Mouse (Mus musculus) heart, adult 2 months (tissue): Measurements from ENCODE around the gene Ctrc. TPM values are rescaled to one million over a fixed set of nuclear protein-coding genes. Genes with fewer than 3 reads are reported as not detected.

Source experiments
- DNase-seq, 2 experiments: peaks; one replicate each; pipeline ENCODE4 v3.0.0; 2021
- H3K27ac ChIP-seq: fragments of 200-600 bp; 2 replicates; pipeline ENCODE4 v1.8.1; 2022
- H3K27me3 ChIP-seq: fragments of 200-500 bp; 2 replicates; pipeline ENCODE4 v1.6.1; 2012; ENCODE audit warnings: mild to moderate bottlenecking, low read length, inconsistent platforms, mixed read lengths; ENCODE audit not compliant: control insufficient read depth, insufficient read depth
- H3K36me3 ChIP-seq: fragments of 200-500 bp; 2 replicates; pipeline ENCODE4 v1.6.1; 2012; ENCODE audit warnings: low read length, inconsistent platforms; ENCODE audit not compliant: control insufficient read depth, insufficient read depth
- H3K4me1 ChIP-seq: fragments of 200-500 bp; 2 replicates; pipeline ENCODE4 v1.6.1; 2011; ENCODE audit warnings: low read length; ENCODE audit not compliant: control insufficient read depth, insufficient read depth
- H3K4me3 ChIP-seq: fragments of 200-600 bp; 2 replicates; pipeline ENCODE4 v1.8.1; 2022
- H3K79me2 ChIP-seq: fragments of 200-500 bp; replicated peaks from 2 replicates; pipeline ENCODE4 v1.6.1; 2012; ENCODE audit warnings: mild to moderate bottlenecking, inconsistent platforms, low read length, moderate library complexity, mixed read lengths; ENCODE audit not compliant: control insufficient read depth, insufficient read depth
- H3K9ac ChIP-seq: fragments of 200-500 bp; 2 replicates; pipeline ENCODE4 v1.6.1; 2012; ENCODE audit warnings: low read depth, mild to moderate bottlenecking, control low read depth, inconsistent platforms, low read length, mixed read lengths
- CTCF ChIP-seq: fragments of 200-600 bp; IDR thresholded peaks from 2 replicates; pipeline ENCODE4 v1.8.1; 2022; ENCODE audit warnings: antibody characterized with exemption, mild to moderate bottlenecking, moderate library complexity
- EP300 ChIP-seq: fragments of 200-500 bp; IDR thresholded peaks from 2 replicates; pipeline ENCODE4 v1.6.1; 2011; ENCODE audit warnings: low read depth, low read length, control low read depth; ENCODE audit not compliant: insufficient read depth
- POLR2A ChIP-seq: fragments of 200-500 bp; IDR thresholded peaks from 2 replicates; pipeline ENCODE4 v1.6.1; 2011; ENCODE audit warnings: mild to moderate bottlenecking, low read depth, low read length, control low read depth; ENCODE audit not compliant: insufficient read depth
- WGBS: fragments of 180-500 bp; shearing (Covaris S2); methylation state at CpG from one replicate; pipeline ENCODE4 v1.1.7; 2018; 5-methylcytosine and 5-hydroxymethylcytosine counted together
- intact Hi-C: fragments of 180-260 bp; cut with DNase I; formaldehyde crosslinking; loops from one replicate; pipeline ENCODE4 v1.15.1; 2025
- polyA plus RNA-seq: library from polyadenylated mRNA; depleted of rRNA; stranded (reverse); fragments of >200 nt; gene quantifications from 2 replicates; pipeline ENCODE4 v1.2.3, GENCODE M21; 2012; rRNA removed
- total RNA-seq, 2 experiments: library from RNA; stranded (reverse); gene quantifications; 2 replicates each; pipeline ENCODE4 v1.2.3; 2021

Ctrc gene
- total and polyA plus RNA-seq, 3 experiments: not detected

GRCm38 (mm10) chr4:141765008-141765407 lies 81.2 kb downstream of the Ctrc start:
- no peak overlapping the region for H3K9ac ChIP-seq
- no peaks in the 10 kb centered on the region for H3K27me3 ChIP-seq
- no peak for TF ChIP-seq EP300
- no peak for TF ChIP-seq CTCF
- TF ChIP-seq POLR2A: no peak
- WGBS: 97% methylated on average over 3 of the region's 3 CpGs
- intact Hi-C loops: no loop called here
- no peaks in the 10 kb centered on the region for H3K79me2 ChIP-seq
- no peaks in the 10 kb centered on the region for H3K36me3 ChIP-seq
- DNase-seq: no peak
- no peak overlapping the region for H3K27ac ChIP-seq
- H3K4me3 ChIP-seq: no peak overlapping the region
- peaks cover 12% of the 10 kb centered on the region for H3K4me1 ChIP-seq

Other genes with a start within 250 kb of the Ctrc start
- 100 to 1,000 TPM; 236 to 263 TPM for gene Fblim1, start 240.3 kb downstream of the Ctrc start, total RNA-seq
- gene Fblim1, start 240.3 kb downstream of the Ctrc start, polyA plus RNA-seq: 297 and 303 TPM in 2 replicates
- gene Tmem82, start 227.7 kb downstream of the Ctrc start, total RNA-seq: 10 to 100 TPM; 16.5 to 20.2 TPM
- gene Tmem82, start 227.7 kb downstream of the Ctrc start, polyA plus RNA-seq: 35.5 and 36.6 TPM in 2 replicates
- 100 to 1,000 TPM; 118 to 132 TPM for gene Slc25a34, start 222.5 kb downstream of the Ctrc start, total RNA-seq
- 183 and 258 TPM in 2 replicates for gene Slc25a34, start 222.5 kb downstream of the Ctrc start, polyA plus RNA-seq
- 100 to 1,000 TPM in 1 of 2 experiments, 10 to 100 TPM in 1; 95.2 to 126 TPM for gene Plekhm2, start 181.5 kb downstream of the Ctrc start, total RNA-seq
- gene Plekhm2, start 181.5 kb downstream of the Ctrc start, polyA plus RNA-seq: 111 and 144 TPM in 2 replicates
- not detected for gene Rsc1a1, start 160.8 kb downstream of the Ctrc start, total RNA-seq
- gene Rsc1a1, start 160.8 kb downstream of the Ctrc start, polyA plus RNA-seq: 4.6 and 8.8 TPM in 2 replicates
- 10 to 100 TPM; 28.6 to 29.4 TPM for gene Ddi2, start 122.9 kb downstream of the Ctrc start, total RNA-seq
- 8.7 and 14.2 TPM in 2 replicates for gene Ddi2, start 122.9 kb downstream of the Ctrc start, polyA plus RNA-seq
- under 1 TPM; 0.23 to 0.32 TPM for gene Agmat, start 99.7 kb downstream of the Ctrc start, total RNA-seq
- gene Agmat, start 99.7 kb downstream of the Ctrc start, polyA plus RNA-seq: 0.57 and 1.1 TPM in 2 replicates
- 10 to 100 TPM; 20.4 to 24.9 TPM for gene Dnajc16, start 55.4 kb downstream of the Ctrc start, total RNA-seq
- gene Dnajc16, start 55.4 kb downstream of the Ctrc start, polyA plus RNA-seq: 12.5 and 20.9 TPM in 2 replicates
- gene Casp9, start 52.7 kb downstream of the Ctrc start, total RNA-seq: 1 to 10 TPM; 7.5 to 8.1 TPM
- 10.0 and 15.5 TPM in 2 replicates for gene Casp9, start 52.7 kb downstream of the Ctrc start, polyA plus RNA-seq
- gene Cela2a, start 20.2 kb downstream of the Ctrc start, total RNA-seq: not detected
- gene Cela2a, start 20.2 kb downstream of the Ctrc start, polyA plus RNA-seq: 0.26 and 0.62 TPM in 2 replicates
- gene Efhd2, start 28.6 kb upstream of the Ctrc start, total RNA-seq: 10 to 100 TPM; 19.4 to 21.2 TPM
- 28.4 and 33.0 TPM in 2 replicates for gene Efhd2, start 28.6 kb upstream of the Ctrc start, polyA plus RNA-seq
- under 1 TPM; 0.47 to 0.55 TPM for gene Fhad1, start 168.7 kb upstream of the Ctrc start, total RNA-seq
- 0.47 and 0.53 TPM in 2 replicates for gene Fhad1, start 168.7 kb upstream of the Ctrc start, polyA plus RNA-seq
- gene Tmem51, start 237.9 kb upstream of the Ctrc start, total RNA-seq: 1 to 10 TPM; 5.5 to 6.0 TPM
- 9.9 and 13.1 TPM in 2 replicates for gene Tmem51, start 237.9 kb upstream of the Ctrc start, polyA plus RNA-seq